Mouse (Mus musculus) right cerebral cortex, postnatal 4 days (tissue): ENCODE measurements at regions not wholly inside any gene's neighbourhood (a gene's known extent, or its start where the extent isn't known, plus 50 kb on each side); places are given as distances from the start of the nearest gene placed in this dataset.

Experiments
- DNase-seq: peaks from one replicate; pipeline ENCODE4 v3.0.0-alpha.2; 2022

DNA sequence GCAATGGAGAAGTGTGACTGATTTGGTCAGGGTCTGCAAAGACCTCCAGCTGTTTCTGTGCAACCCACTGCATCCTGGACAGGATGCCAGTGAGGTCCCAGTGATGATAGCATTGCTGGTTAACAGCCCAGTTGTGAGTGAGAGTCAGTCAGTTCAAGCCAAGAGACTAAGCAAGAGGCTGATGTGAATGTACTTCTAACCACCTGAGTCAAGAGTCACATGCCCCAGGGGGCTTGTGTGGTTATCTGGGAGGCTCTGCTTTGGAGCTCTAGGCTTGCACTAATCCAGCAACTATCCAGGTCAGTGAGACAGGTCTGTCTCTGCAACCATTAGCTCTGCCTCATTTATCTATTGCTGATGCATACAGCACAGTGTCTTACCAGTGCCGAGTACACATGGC lies 55.5 kb upstream of the Irf2bp2 start:
- no peak for DNase-seq

DNA sequence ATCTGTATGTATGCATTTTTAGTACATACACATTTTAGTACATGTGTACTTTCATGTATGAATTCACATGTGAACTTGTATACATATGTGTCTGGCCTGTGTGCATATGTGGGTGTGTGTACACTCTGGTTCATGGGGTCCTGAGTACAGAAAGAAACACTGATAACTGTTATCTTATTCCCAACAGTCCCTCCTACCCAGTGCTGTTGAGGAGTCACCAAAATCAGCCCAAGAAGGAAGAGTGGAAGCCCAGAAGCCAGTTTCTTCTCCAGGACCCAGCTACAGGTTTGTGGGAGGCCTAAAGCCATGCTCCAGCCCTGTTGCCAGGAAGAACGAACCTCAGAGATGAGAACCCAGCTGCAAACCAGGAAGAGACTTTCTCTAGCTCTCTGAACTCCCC lies 53.6 kb upstream of the Irf2bp2 start:
- DNase-seq = no peak

DNA sequence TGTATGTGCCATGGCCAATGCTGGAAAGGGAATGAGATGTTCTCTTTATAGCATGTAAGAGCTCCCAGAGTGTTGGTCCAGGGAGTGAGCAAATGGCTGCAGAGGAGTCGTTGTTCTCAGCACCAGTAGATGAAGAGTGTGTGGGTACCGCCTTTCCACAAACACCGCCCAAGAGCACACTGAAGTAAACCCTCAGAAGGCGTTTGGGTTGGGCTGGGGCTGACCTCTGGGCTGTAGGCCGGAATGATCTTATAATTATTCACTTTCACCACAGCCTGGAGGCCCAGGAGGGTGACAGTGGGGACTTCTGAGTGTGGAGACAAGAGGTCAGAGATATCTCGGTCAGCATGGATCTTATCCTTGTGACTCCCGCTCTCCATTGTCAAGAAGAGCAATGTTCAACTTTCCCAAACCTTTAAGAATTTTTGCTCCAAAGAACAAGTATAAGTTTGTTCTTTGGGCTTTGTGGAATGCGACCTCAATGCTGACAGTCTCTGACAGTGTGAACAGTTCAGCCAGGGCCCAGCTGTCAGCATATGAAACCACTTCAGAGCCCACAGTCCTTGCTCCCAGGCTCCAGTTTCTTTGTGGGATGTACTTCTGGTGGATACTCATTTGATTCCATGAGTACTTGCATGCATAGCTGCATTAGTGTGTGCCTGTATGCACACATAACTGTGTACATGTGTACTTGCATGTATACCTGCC lies 53.0 kb upstream of the Irf2bp2 start:
- DNase-seq = no peak

DNA sequence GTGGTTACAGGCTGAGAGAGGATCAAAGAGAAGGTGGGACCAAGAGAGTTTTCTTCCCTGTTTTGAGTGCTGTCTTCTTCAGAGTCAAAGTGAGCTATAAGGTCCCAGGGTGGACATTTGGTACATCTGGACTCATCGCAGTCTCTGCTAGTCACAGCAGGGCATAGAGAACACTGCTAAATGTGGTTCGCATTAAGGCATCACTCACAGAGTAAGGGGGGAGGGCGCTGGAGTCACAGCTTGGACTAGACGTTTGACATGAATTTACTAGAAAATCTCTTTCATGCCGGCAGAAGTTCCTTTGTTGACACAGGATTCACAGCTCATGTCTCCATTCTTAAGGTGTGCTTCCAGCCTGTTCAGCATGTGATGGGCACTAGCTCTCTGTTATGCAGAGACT lies 50.4 kb upstream of the Irf2bp2 start:
- no peak for DNase-seq
